Mouse (Mus musculus) C2C12 (cell line): ENCODE data around the gene Zfp235.

ENCODE experiments used
- CEBPB ChIP-seq: IDR thresholded peaks from one replicate; pipeline ENCODE4 v1.6.1; 2011; ENCODE audit warnings: low read depth, mild to moderate bottlenecking, control low read depth, moderate library complexity
- CTCF ChIP-seq: IDR thresholded peaks from one replicate; pipeline ENCODE4 v1.5.1; 2011; ENCODE audit not compliant: control insufficient read depth, insufficient read depth, insufficient read length
- MAX ChIP-seq: IDR thresholded peaks from one replicate; pipeline ENCODE4 v1.6.1; 2011; ENCODE audit warnings: mild to moderate bottlenecking, control low read depth
- MYOG ChIP-seq: IDR thresholded peaks from one replicate; pipeline ENCODE4 v1.6.1; 2011; ENCODE audit not compliant: control insufficient read depth, insufficient read length; ENCODE audit errors: extremely low read depth
- USF1 ChIP-seq: IDR thresholded peaks from one replicate; pipeline ENCODE4 v1.6.1; 2011; ENCODE audit warnings: low read depth, mild to moderate bottlenecking, control low read depth, moderate library complexity

- TF ChIP-seq MAX (no peak), CEBPB (no peak), CTCF (no peak), MYOG (no peak), USF1 (no peak)
These were observed 40.8 kb downstream of the Zfp235 start, which contains the start of gene Zfp114 for GRCm38 (mm10) chr7:24174618-24175336.
